Mouse (Mus musculus) heart, adult 2 months (tissue): ENCODE data around the gene Ankrd33. TPM values are rescaled to one million over a fixed set of nuclear protein-coding genes. Genes with fewer than 3 reads are reported as not detected.

Experiments used
- DNase-seq, 2 experiments: peaks; one replicate each; pipeline ENCODE4 v3.0.0; 2021
- H3K27ac ChIP-seq: fragments of 200-600 bp; 2 replicates; pipeline ENCODE4 v1.8.1; 2022
- H3K27me3 ChIP-seq: fragments of 200-500 bp; 2 replicates; pipeline ENCODE4 v1.6.1; 2012; ENCODE audit warnings: mild to moderate bottlenecking, low read length, inconsistent platforms, mixed read lengths; ENCODE audit not compliant: control insufficient read depth, insufficient read depth
- H3K36me3 ChIP-seq: fragments of 200-500 bp; 2 replicates; pipeline ENCODE4 v1.6.1; 2012; ENCODE audit warnings: low read length, inconsistent platforms; ENCODE audit not compliant: control insufficient read depth, insufficient read depth
- H3K4me1 ChIP-seq: fragments of 200-500 bp; 2 replicates; pipeline ENCODE4 v1.6.1; 2011; ENCODE audit warnings: low read length; ENCODE audit not compliant: control insufficient read depth, insufficient read depth
- H3K4me3 ChIP-seq: fragments of 200-600 bp; 2 replicates; pipeline ENCODE4 v1.8.1; 2022
- H3K79me2 ChIP-seq: fragments of 200-500 bp; replicated peaks from 2 replicates; pipeline ENCODE4 v1.6.1; 2012; ENCODE audit warnings: mild to moderate bottlenecking, inconsistent platforms, low read length, moderate library complexity, mixed read lengths; ENCODE audit not compliant: control insufficient read depth, insufficient read depth
- H3K9ac ChIP-seq: fragments of 200-500 bp; 2 replicates; pipeline ENCODE4 v1.6.1; 2012; ENCODE audit warnings: low read depth, mild to moderate bottlenecking, control low read depth, inconsistent platforms, low read length, mixed read lengths
- CTCF ChIP-seq: fragments of 200-600 bp; IDR thresholded peaks from 2 replicates; pipeline ENCODE4 v1.8.1; 2022; ENCODE audit warnings: antibody characterized with exemption, mild to moderate bottlenecking, moderate library complexity
- EP300 ChIP-seq: fragments of 200-500 bp; IDR thresholded peaks from 2 replicates; pipeline ENCODE4 v1.6.1; 2011; ENCODE audit warnings: low read depth, low read length, control low read depth; ENCODE audit not compliant: insufficient read depth
- POLR2A ChIP-seq: fragments of 200-500 bp; IDR thresholded peaks from 2 replicates; pipeline ENCODE4 v1.6.1; 2011; ENCODE audit warnings: mild to moderate bottlenecking, low read depth, low read length, control low read depth; ENCODE audit not compliant: insufficient read depth
- WGBS: fragments of 180-500 bp; shearing (Covaris S2); methylation state at CpG from one replicate; pipeline ENCODE4 v1.1.7; 2018; 5-methylcytosine and 5-hydroxymethylcytosine counted together
- intact Hi-C: fragments of 180-260 bp; cut with DNase I; formaldehyde crosslinking; loops from one replicate; pipeline ENCODE4 v1.15.1; 2025
- polyA plus RNA-seq: library from polyadenylated mRNA; depleted of rRNA; stranded (reverse); fragments of >200 nt; gene quantifications from 2 replicates; pipeline ENCODE4 v1.2.3, GENCODE M21; 2012
- total RNA-seq, 2 experiments: library from RNA; stranded (reverse); gene quantifications; 2 replicates each; pipeline ENCODE4 v1.2.3; 2021

Gene Ankrd33
- total and polyA plus RNA-seq, 3 experiments: not detected

- 93% methylated on average over 8 of the region's 8 CpGs for WGBS
- TF ChIP-seq EP300: no peak
- no peak for TF ChIP-seq POLR2A
- TF ChIP-seq CTCF: no peak
- H3K27me3 ChIP-seq: no peaks in the 10 kb centered on the region
Observed at GRCm38 (mm10) chr15:101091551-101091950, 24.0 kb upstream of the Ankrd33 start.

GRCm38 (mm10) chr15:101092121-101092828 lies 23.3 kb upstream of the Ankrd33 start:
- WGBS: 59% methylated on average over 14 of the region's 14 CpGs
- H3K27me3 ChIP-seq: no peaks in the 10 kb centered on the region
- peak overlapping the region; percentile 23; the same call in 1 of the 2 replicates for H3K27ac ChIP-seq

More at GRCm38 (mm10) chr15:101091551-101091950, 24.0 kb upstream of the Ankrd33 start:
- Histone ChIP-seq H3K4me1 (no peaks in the 10 kb centered on the region; the same call in 1 of the 2 replicates), H3K27ac (no peak overlapping the region), H3K79me2 (no peaks in the 10 kb centered on the region), H3K36me3 (no peaks in the 10 kb centered on the region), H3K4me3 (no peak overlapping the region), H3K9ac (no peak overlapping the region)
- intact Hi-C loops: no loop called here
- no peak for DNase-seq

GRCm38 (mm10) chr15:101092829-101093648 lies 22.5 kb upstream of the Ankrd33 start:
- Histone ChIP-seq H3K79me2 (no peaks in the 10 kb centered on the region), H3K27ac (peak overlapping the region; percentile 23; the same call in 1 of the 2 replicates), H3K36me3 (no peaks in the 10 kb centered on the region), H3K9ac (no peak overlapping the region), H3K4me1 (no peaks in the 10 kb centered on the region; the same call in 1 of the 2 replicates), H3K27me3 (no peaks in the 10 kb centered on the region), H3K4me3 (no peak overlapping the region)
- intact Hi-C loops: no loop called here
- DNase-seq: peak; percentile 42 to 56
- 58% methylated on average over 25 of the region's 25 CpGs for WGBS
- no peak for TF ChIP-seq EP300
- no peak for TF ChIP-seq CTCF
- TF ChIP-seq POLR2A: no peak

More at GRCm38 (mm10) chr15:101092121-101092828, 23.3 kb upstream of the Ankrd33 start:
- H3K4me1 ChIP-seq: no peaks in the 10 kb centered on the region; the same call in 1 of the 2 replicates
- H3K79me2 ChIP-seq: no peaks in the 10 kb centered on the region
- intact Hi-C loops: no loop called here
- DNase-seq: no peak
- H3K36me3 ChIP-seq: no peaks in the 10 kb centered on the region
- H3K4me3 ChIP-seq: no peak overlapping the region
- H3K9ac ChIP-seq: no peak overlapping the region
- TF ChIP-seq CTCF: no peak
- no peak for TF ChIP-seq EP300
- TF ChIP-seq POLR2A: no peak

GRCm38 (mm10) chr15:101093988-101094387 lies 21.6 kb upstream of the Ankrd33 start:
- Histone ChIP-seq H3K27me3 (no peaks in the 10 kb centered on the region), H3K4me1 (peaks cover 2% of the 10 kb centered on the region), H3K9ac (no peak overlapping the region), H3K27ac (no peak overlapping the region), H3K4me3 (no peak overlapping the region), H3K79me2 (no peaks in the 10 kb centered on the region), H3K36me3 (no peaks in the 10 kb centered on the region)
- intact Hi-C loops: no loop called here
- no peak for TF ChIP-seq EP300
- no peak for TF ChIP-seq POLR2A
- TF ChIP-seq CTCF: no peak
- WGBS: 77% methylated on average over 6 of the region's 6 CpGs
- DNase-seq: no peak

- Histone ChIP-seq H3K27me3 (no peaks in the 10 kb centered on the region), H3K79me2 (no peaks in the 10 kb centered on the region), H3K27ac (no peak overlapping the region), H3K4me3 (no peak overlapping the region), H3K4me1 (peaks cover 2% of the 10 kb centered on the region), H3K9ac (no peak overlapping the region), H3K36me3 (no peaks in the 10 kb centered on the region)
- 77% methylated on average over 9 of the region's 9 CpGs for WGBS
- DNase-seq: no peak
- no peak for TF ChIP-seq CTCF
- TF ChIP-seq POLR2A: no peak
- TF ChIP-seq EP300: no peak
- intact Hi-C loops: no loop called here
Observed at GRCm38 (mm10) chr15:101094979-101095378, 20.6 kb upstream of the Ankrd33 start.
